Mouse (Mus musculus) liver, adult 2 months (tissue): ENCODE results near the gene Mier2.

Experiments used
- CTCF ChIP-seq: fragments of 200-500 bp; IDR thresholded peaks from 2 replicates; pipeline ENCODE4 v1.5.1; 2011; ENCODE audit warnings: low read depth, low read length, control low read depth
- POLR2A ChIP-seq: fragments of 200-500 bp; IDR thresholded peaks from 2 replicates; pipeline ENCODE4 v1.6.1; 2011; ENCODE audit warnings: low read length, control low read depth; ENCODE audit not compliant: insufficient read depth; ENCODE audit errors: extremely low read depth

- TF ChIP-seq CTCF (no peak), POLR2A (no peak)
These were observed 30.1 kb upstream of the Mier2 start for GRCm38 (mm10) chr10:79585136-79585535.
